Comparison of ENCODE assay signal across 14 mouse cellular contexts in genomic region chr5:113734376-113734775, GRCm38 (mm10). TPM values are rescaled to one million over a fixed set of nuclear protein-coding genes. Genes with fewer than 3 reads are reported as not detected.
DNase-seq lines count a peak whose midpoint lies in the region; ATAC-seq and TF ChIP-seq lines count a peak whose summit lies in the region.
"Had no signal": no experiment of that assay in that cellular context is flagged by ENCODE, and none has a peak within 500 bp of the region (broad histone marks: within the 10 kb centered on the region; RNA-seq: fewer than 3 reads in every experiment).

No protein-coding gene starts in this region.

- H3K9me3 ChIP-seq in kidney, embryonic 15.5 days (replicated peaks) = no peaks in the 10 kb centered on the region
- H3K9me3 ChIP-seq in neural tube, embryonic 15.5 days (replicated peaks) = no peaks in the 10 kb centered on the region
- H3K9me3 ChIP-seq: lung, embryonic 15.5 days had no signal

- peaks cover 14% of the 10 kb centered on the region for H3K36me3 ChIP-seq in kidney, embryonic 15.5 days
- H3K36me3 ChIP-seq in neural tube, embryonic 15.5 days = peaks cover 13% of the 10 kb centered on the region
- no peaks in the 10 kb centered on the region; the same call in 1 of the 2 replicates for H3K36me3 ChIP-seq in thymus, adult 2 months (ENCODE audit: control insufficient read depth, insufficient read depth, low read length)

- no peak for ATAC-seq in CD4-positive, CD25-positive, alpha-beta regulatory T cell, adult 4 months
- no peak for ATAC-seq in kidney, embryonic 15.5 days (replicated peaks; ENCODE audit: low FRiP score)
- ATAC-seq in neural tube, embryonic 15.5 days (ENCODE audit: low FRiP score) = no peak
- ATAC-seq: forebrain, postnatal 0 days; Patski had no signal

- TF ChIP-seq POLR2A in thymus, adult 2 months (IDR thresholded peaks at IDR 0.05; ENCODE audit: control insufficient read depth, extremely low read depth, insufficient read depth, low read length, poor library complexity) = no peak

- no peak for TF ChIP-seq CTCF in thymus, adult 2 months (IDR thresholded peaks at IDR 0.05; ENCODE audit: borderline replicate concordance, control insufficient read depth, extremely low read depth, insufficient read depth, low read length, poor library complexity)

- no peaks in the 10 kb centered on the region for H3K27me3 ChIP-seq in kidney, embryonic 15.5 days
- H3K27me3 ChIP-seq in neural tube, embryonic 15.5 days (replicated peaks) = no peaks in the 10 kb centered on the region
- no peaks in the 10 kb centered on the region for H3K27me3 ChIP-seq in thymus, adult 2 months (ENCODE audit: control insufficient read depth, insufficient read depth, low read length)
- H3K27me3 ChIP-seq: lung, embryonic 15.5 days; Patski had no signal

- H3K4me3 ChIP-seq in kidney, embryonic 15.5 days (replicated peaks) = no peak overlapping the region
- H3K4me3 ChIP-seq in neural tube, embryonic 15.5 days (replicated peaks) = no peak overlapping the region
- H3K4me3 ChIP-seq in thymus, adult 2 months (ENCODE audit: control insufficient read depth, insufficient read depth, low read length) = no peak overlapping the region

- WGBS in kidney, embryonic 15.5 days = 68% methylated on average over 5 of the region's 5 CpGs
- 71% methylated on average over 5 of the region's 5 CpGs for WGBS in neural tube, embryonic 15.5 days
- 92% methylated on average over 5 of the region's 5 CpGs for WGBS in thymus, adult 2 months

- no peak overlapping the region for H3K9ac ChIP-seq in kidney, embryonic 15.5 days
- no peak overlapping the region for H3K9ac ChIP-seq in neural tube, embryonic 15.5 days (replicated peaks)

- H3K27ac ChIP-seq in kidney, embryonic 15.5 days = 0 out of 2 replicates have a peak overlapping the region, but pooled peaks have one; percentile 93
- H3K27ac ChIP-seq in neural tube, embryonic 15.5 days (replicated peaks) = 0 out of 2 replicates have a peak overlapping the region, but pooled peaks have one; percentile 98
- no peak overlapping the region for H3K27ac ChIP-seq in thymus, adult 2 months (ENCODE audit: control insufficient read depth, insufficient read depth, low read length)

- peak; percentile 27 for DNase-seq in CD4-positive, CD25-positive, alpha-beta regulatory T cell, adult 2 months (ENCODE audit: low read depth, low spot score)
- no peak for DNase-seq in kidney, adult 8-10 months
- DNase-seq in induced T-regulatory cell, adult 2 months (ENCODE audit: low read depth) = peak; percentile 29
- no peak for DNase-seq in urinary bladder, adult 2 months (ENCODE audit: low spot score)
- no peak for DNase-seq in thymus, adult 2 months
- DNase-seq: adrenal gland, postnatal 14 days; forebrain, postnatal 0 days; kidney, postnatal 10 days had no signal

- no peak overlapping the region for H3K4me2 ChIP-seq in kidney, embryonic 15.5 days
- H3K4me2 ChIP-seq in neural tube, embryonic 15.5 days = no peak overlapping the region; the same call in 1 of the 2 replicates

- H3K4me1 ChIP-seq in kidney, embryonic 15.5 days = peaks cover 26% of the 10 kb centered on the region
- peaks cover 38% of the 10 kb centered on the region for H3K4me1 ChIP-seq in neural tube, embryonic 15.5 days
- peaks cover 15% of the 10 kb centered on the region for H3K4me1 ChIP-seq in thymus, adult 2 months (replicated peaks; ENCODE audit: control insufficient read depth, insufficient read depth, low read length)

RNA-seq across cellular contexts. Expression of gene Ficd, which starts 1.2 kb away (rescaled TPM):
- 1 to 10 TPM; 3.9 to 8.6 TPM for polyA plus RNA-seq in CD4-positive, CD25-positive, alpha-beta regulatory T cell, adult 4 months (2017; shearing (Covaris generic))
- 4.8 and 6.1 TPM in 2 replicates for polyA plus RNA-seq in kidney, embryonic 15.5 days (2015; fragmentation: Nextera tagmentation; extraction: Ambion mirVana)
- 9.6 and 11.1 TPM in 2 replicates for polyA plus RNA-seq in neural tube, embryonic 15.5 days (2015; fragmentation: Nextera tagmentation; extraction: Ambion mirVana)
- 6.2 and 7.8 TPM in 2 replicates for polyA plus RNA-seq in urinary bladder, adult 2 months (2012; rRNA removed)
- polyA plus RNA-seq in thymus, adult 2 months (2012; rRNA removed) = 8.0 and 8.2 TPM in 2 replicates

RNA-seq across cellular contexts. Expression of gene 1700069L16Rik, which starts 9.8 kb away (rescaled TPM):
- polyA plus RNA-seq in CD4-positive, CD25-positive, alpha-beta regulatory T cell, adult 4 months (2017; shearing (Covaris generic)) = not detected
- polyA plus RNA-seq in kidney, embryonic 15.5 days (2015; fragmentation: Nextera tagmentation; extraction: Ambion mirVana) = not detected in 2 replicates
- polyA plus RNA-seq in neural tube, embryonic 15.5 days (2015; fragmentation: Nextera tagmentation; extraction: Ambion mirVana) = not detected in 2 replicates
- polyA plus RNA-seq in urinary bladder, adult 2 months (2012; rRNA removed) = not detected in 2 replicates
- not detected in 2 replicates for polyA plus RNA-seq in thymus, adult 2 months (2012; rRNA removed)
- polyA plus RNA-seq: embryonic facial prominence, embryonic 11.5 days; forebrain, postnatal 0 days; lung, embryonic 15.5 days; Patski had no signal

RNA-seq across cellular contexts. Expression of gene Sart3, which starts 37.9 kb away (rescaled TPM):
- polyA plus RNA-seq in CD4-positive, CD25-positive, alpha-beta regulatory T cell, adult 4 months (2017; shearing (Covaris generic)) = 10 to 100 TPM; 13.6 to 15.4 TPM
- 57.6 and 59.2 TPM in 2 replicates for polyA plus RNA-seq in kidney, embryonic 15.5 days (2015; fragmentation: Nextera tagmentation; extraction: Ambion mirVana)
- polyA plus RNA-seq in neural tube, embryonic 15.5 days (2015; fragmentation: Nextera tagmentation; extraction: Ambion mirVana) = 40.7 and 42.3 TPM in 2 replicates
- 17.0 and 22.8 TPM in 2 replicates for polyA plus RNA-seq in urinary bladder, adult 2 months (2012; rRNA removed)
- 47.5 and 53.1 TPM in 2 replicates for polyA plus RNA-seq in thymus, adult 2 months (2012; rRNA removed)

RNA-seq across cellular contexts. Expression of gene Iscu, which starts 38.2 kb away (rescaled TPM):
- polyA plus RNA-seq in CD4-positive, CD25-positive, alpha-beta regulatory T cell, adult 4 months (2017; shearing (Covaris generic)) = 10 to 100 TPM in 1 of 2 experiments, 1 to 10 TPM in 1; 7.1 to 10.8 TPM
- 104 and 112 TPM in 2 replicates for polyA plus RNA-seq in kidney, embryonic 15.5 days (2015; fragmentation: Nextera tagmentation; extraction: Ambion mirVana)
- polyA plus RNA-seq in neural tube, embryonic 15.5 days (2015; fragmentation: Nextera tagmentation; extraction: Ambion mirVana) = 88.6 and 90.9 TPM in 2 replicates
- 214 and 229 TPM in 2 replicates for polyA plus RNA-seq in urinary bladder, adult 2 months (2012; rRNA removed)
- polyA plus RNA-seq in thymus, adult 2 months (2012; rRNA removed) = 80.6 and 93.7 TPM in 2 replicates

Comparison
In these comparisons a context has a peak if more than half of its experiments do, and no peak if none do; other contexts are left out.
1. DNase-seq: peak in CD4-positive, CD25-positive, alpha-beta regulatory T cell, adult 2 months (single experiment) and induced T-regulatory cell, adult 2 months (single experiment); none in kidney, adult 8-10 months (0 of 2), urinary bladder, adult 2 months (single experiment) and thymus, adult 2 months (single experiment).